Mouse (Mus musculus) erythroblast, embryonic 14.5 days (primary cell): ENCODE measurements around the gene Pard3b.

Source experiments
- GATA1 ChIP-seq: IDR thresholded peaks from 2 replicates; pipeline ENCODE4 v1.6.1; 2012; ENCODE audit warnings: low read length, inconsistent platforms, mixed read lengths
- TAL1 ChIP-seq: IDR thresholded peaks from 3 replicates; pipeline ENCODE4 v1.6.1; 2012; ENCODE audit warnings: low read length, inconsistent platforms, mixed read lengths

GRCm38 (mm10) chr1:61851176-61851575, 212.6 kb downstream of the Pard3b start:
- no peak for TF ChIP-seq GATA1
- TF ChIP-seq TAL1, result no peak
